Mouse (Mus musculus) lung, postnatal 14 days (tissue): ENCODE measurements at regions not wholly inside any gene's neighbourhood (a gene's known extent, or its start where the extent isn't known, plus 50 kb on each side); places are given as distances from the start of the nearest gene placed in this dataset.

Source experiments
- DNase-seq: peaks from one replicate; pipeline ENCODE4 v3.0.0; 2021

- peak; percentile 8 for DNase-seq
Measured at GRCm38 (mm10) chr14:55301996-55302395, 80.2 kb downstream of the Dhrs2 start.

- no peak for DNase-seq
Measured at GRCm38 (mm10) chr14:55313615-55314014, 91.8 kb downstream of the Dhrs2 start.

GRCm38 (mm10) chr14:55323897-55324296, 102.1 kb downstream of the Dhrs2 start:
- no peak for DNase-seq

- DNase-seq = no peak
Measured at GRCm38 (mm10) chr14:55324335-55324734, 102.5 kb downstream of the Dhrs2 start.

GRCm38 (mm10) chr14:55333812-55334211, 112.0 kb downstream of the Dhrs2 start:
- no peak for DNase-seq

GRCm38 (mm10) chr14:55334305-55334704, 112.5 kb downstream of the Dhrs2 start:
- no peak for DNase-seq

GRCm38 (mm10) chr14:55335586-55335985, 113.8 kb downstream of the Dhrs2 start:
- no peak for DNase-seq

- no peak for DNase-seq
Measured at GRCm38 (mm10) chr14:55336451-55337195, 114.8 kb downstream of the Dhrs2 start.

- no peak for DNase-seq
Measured at GRCm38 (mm10) chr14:55338010-55338409, 116.2 kb downstream of the Dhrs2 start.

GRCm38 (mm10) chr14:55338500-55338899, 116.7 kb downstream of the Dhrs2 start:
- DNase-seq = no peak

GRCm38 (mm10) chr14:55339036-55339614, 117.3 kb downstream of the Dhrs2 start:
- no peak for DNase-seq

GRCm38 (mm10) chr14:55343341-55343740, 121.5 kb downstream of the Dhrs2 start:
- DNase-seq = no peak

- DNase-seq = no peak
Measured at GRCm38 (mm10) chr14:55343914-55344313, 122.1 kb downstream of the Dhrs2 start.

GRCm38 (mm10) chr14:55345091-55345490, 123.3 kb downstream of the Dhrs2 start:
- DNase-seq = no peak

- DNase-seq = no peak
Measured at GRCm38 (mm10) chr14:55348098-55348497, 126.3 kb downstream of the Dhrs2 start.

- DNase-seq = no peak
Measured at GRCm38 (mm10) chr14:55357258-55357657, 121.3 kb upstream of the Dhrs4 start.

- DNase-seq = no peak
Measured at GRCm38 (mm10) chr14:55358429-55358828, 120.1 kb upstream of the Dhrs4 start.

- no peak for DNase-seq
Measured at GRCm38 (mm10) chr14:55362316-55362715, 116.2 kb upstream of the Dhrs4 start.

GRCm38 (mm10) chr14:55362757-55363156, 115.8 kb upstream of the Dhrs4 start:
- DNase-seq = no peak

GRCm38 (mm10) chr14:55370384-55370783, 108.2 kb upstream of the Dhrs4 start:
- DNase-seq = no peak

GRCm38 (mm10) chr14:55372960-55373359, 105.6 kb upstream of the Dhrs4 start:
- DNase-seq = no peak

- no peak for DNase-seq
Measured at GRCm38 (mm10) chr14:55386773-55387172, 91.8 kb upstream of the Dhrs4 start.

GRCm38 (mm10) chr14:55387378-55387777, 91.2 kb upstream of the Dhrs4 start:
- DNase-seq = no peak

GRCm38 (mm10) chr14:55392390-55392789, 86.2 kb upstream of the Dhrs4 start:
- no peak for DNase-seq

- no peak for DNase-seq
Measured at GRCm38 (mm10) chr14:55406146-55406545, 72.4 kb upstream of the Dhrs4 start.
